Mouse (Mus musculus) liver, embryonic 11.5 days (tissue): ENCODE data around the gene Hist2h3b. TPM values are rescaled to one million over a fixed set of nuclear protein-coding genes. Genes with fewer than 3 reads are reported as not detected.
A peak's percentile ranks its signal among the peaks of the same experiment; 100 is the strongest.
"Not testable (repeated sequence)": the region's sequence is repeated elsewhere in the genome, so short reads cannot be mapped to it uniquely, and the experiment has no call there.

Experiments
- ATAC-seq: fragments of 200-750 bp; cut with Nextera tagmentation; replicated peaks from 2 replicates; pipeline ENCODE4 v1.8.0; 2017; ENCODE audit warnings: moderate number of reproducible peaks, mild to moderate bottlenecking, moderate TSS enrichment, moderate library complexity; ENCODE audit not compliant: low FRiP score
- DNase-seq: peaks from one replicate; pipeline ENCODE4 v3.0.0-alpha.2; 2017; ENCODE audit warnings: low spot score
- H3K27ac ChIP-seq: fragments of 300-500 bp; sonication (generic); 2 replicates; pipeline ENCODE4 v1.5.1; 2014; ENCODE audit warnings: mild to moderate bottlenecking, low read depth, low read length, control low read depth
- H3K27me3 ChIP-seq: fragments of 300-500 bp; sonication (generic); replicated peaks from 2 replicates; pipeline ENCODE4 v1.6.1; 2014; ENCODE audit warnings: low read length, mixed read lengths; ENCODE audit not compliant: control insufficient read depth, insufficient read depth
- H3K36me3 ChIP-seq: fragments of 300-500 bp; sonication (generic); 2 replicates; pipeline ENCODE4 v1.6.1; 2014; ENCODE audit warnings: mild to moderate bottlenecking, low read length, moderate library complexity, mixed read lengths; ENCODE audit not compliant: control insufficient read depth, insufficient read depth
- H3K4me1 ChIP-seq: fragments of 300-500 bp; sonication (generic); replicated peaks from 2 replicates; pipeline ENCODE4 v1.6.1; 2014; ENCODE audit warnings: low read length, mixed read lengths; ENCODE audit not compliant: control insufficient read depth, insufficient read depth
- H3K4me2 ChIP-seq: fragments of 300-500 bp; sonication (generic); 2 replicates; pipeline ENCODE4 v1.6.1; 2014; ENCODE audit warnings: mild to moderate bottlenecking, control low read depth, moderate library complexity
- H3K4me3 ChIP-seq: fragments of 300-500 bp; sonication (generic); 2 replicates; pipeline ENCODE4 v1.5.1; 2014; ENCODE audit warnings: low read depth, low read length, control low read depth
- H3K9ac ChIP-seq: fragments of 300-500 bp; sonication (generic); 2 replicates; pipeline ENCODE4 v1.6.1; 2014; ENCODE audit warnings: low read depth, low read length, control low read depth
- H3K9me3 ChIP-seq: fragments of 300-500 bp; sonication (generic); 2 replicates; pipeline ENCODE4 v1.6.1; 2016; ENCODE audit warnings: low read length, inconsistent platforms, mixed read lengths; ENCODE audit not compliant: control insufficient read depth
- WGBS: fragments of 180-500 bp; shearing (Covaris S2); extraction: QIAGEN DNeasy Blood & Tissue Kit; methylation state at CpG from one replicate; pipeline ENCODE4 v1.1.7; 2014; 5-methylcytosine and 5-hydroxymethylcytosine counted together
- polyA plus RNA-seq: library from polyadenylated mRNA; unstranded; fragments of >200 nt; fragmentation: Nextera tagmentation; extraction: Ambion mirVana; gene quantifications from 2 replicates; pipeline ENCODE4 v1.2.1, GENCODE M21; 2014

Hist2h3b gene
- polyA plus RNA-seq, 1 experiment from 2014 or later, result 60.2 TPM

- Histone ChIP-seq H3K9me3 (no peaks in the 10 kb centered on the region), H3K4me3 (no peak overlapping the region), H3K4me1 (peaks cover 15% of the 10 kb centered on the region), H3K27me3 (no peaks in the 10 kb centered on the region), H3K27ac (no peak overlapping the region), H3K9ac (no peak overlapping the region), H3K36me3 (no peaks in the 10 kb centered on the region), H3K4me2 (no peak overlapping the region)
- WGBS, result 57% methylated on average over 6 of the region's 6 CpGs
- no peak for DNase-seq
- no peak for ATAC-seq
These were observed 12.2 kb downstream of the Hist2h3b start for GRCm38 (mm10) chr3:96280660-96281059.

- no peak for DNase-seq
- Histone ChIP-seq H3K4me2 (peak overlapping the region; percentile 35), H3K27ac (no peak overlapping the region), H3K9ac (no peak overlapping the region), H3K9me3 (no peaks in the 10 kb centered on the region), H3K36me3 (no peaks in the 10 kb centered on the region), H3K4me1 (peaks cover 6% of the 10 kb centered on the region), H3K27me3 (no peaks in the 10 kb centered on the region), H3K4me3 (no peak overlapping the region)
- 19% methylated on average over 4 of the region's 4 CpGs for WGBS
- no peak for ATAC-seq
These were observed 16.0 kb downstream of the Hist2h3b start for GRCm38 (mm10) chr3:96284457-96284856.

GRCm38 (mm10) chr3:96287334-96287733 is 18.9 kb downstream of the Hist2h3b start:
- H3K4me1 ChIP-seq, ATAC-seq, H3K27ac ChIP-seq, H3K9ac ChIP-seq, H3K9me3 ChIP-seq, H3K4me3 ChIP-seq, H3K4me2 ChIP-seq, DNase-seq, H3K27me3 ChIP-seq, H3K36me3 ChIP-seq: not testable (repeated sequence)
- 87% methylated on average over 11 of the region's 11 CpGs for WGBS

- Histone ChIP-seq H3K9ac (no peak overlapping the region), H3K4me3 (no peak overlapping the region), H3K27ac (no peak overlapping the region), H3K4me2 (no peak overlapping the region), H3K9me3 (no peaks in the 10 kb centered on the region), H3K36me3 (no peaks in the 10 kb centered on the region), H3K27me3 (no peaks in the 10 kb centered on the region), H3K4me1 (peaks cover under 1% of the 10 kb centered on the region; the same call in 1 of the 2 replicates)
- 59% methylated on average over 3 of the region's 3 CpGs for WGBS
- DNase-seq (no peak), ATAC-seq (no peak)
These were observed 20.7 kb downstream of the Hist2h3b start for GRCm38 (mm10) chr3:96289201-96289600.

- ATAC-seq, H3K27me3 ChIP-seq: not testable (repeated sequence)
These were observed 22.3 kb downstream of the Hist2h3b start for GRCm38 (mm10) chr3:96290727-96291126.

GRCm38 (mm10) chr3:96292641-96293040 is 24.2 kb downstream of the Hist2h3b start:
- no peak for ATAC-seq
- H3K36me3 ChIP-seq, result no peaks in the 10 kb centered on the region

More at GRCm38 (mm10) chr3:96290727-96291126, 22.3 kb downstream of the Hist2h3b start:
- DNase-seq, H3K36me3 ChIP-seq, H3K4me2 ChIP-seq, H3K9ac ChIP-seq, H3K4me3 ChIP-seq, H3K4me1 ChIP-seq, H3K27ac ChIP-seq, H3K9me3 ChIP-seq: not testable (repeated sequence)
- WGBS, result 81% methylated on average over 3 of the region's 3 CpGs

GRCm38 (mm10) chr3:96293368-96293767 is 24.9 kb downstream of the Hist2h3b start:
- H3K9ac ChIP-seq, result no peak overlapping the region
- WGBS, result 35% methylated on average over 5 of the region's 5 CpGs
- ATAC-seq, result no peak
- H3K27ac ChIP-seq, result no peak overlapping the region
- H3K4me2 ChIP-seq, result peak overlapping the region; percentile 10; the same call in 1 of the 2 replicates
- DNase-seq, result no peak
- no peaks in the 10 kb centered on the region for H3K27me3 ChIP-seq
- H3K4me1 ChIP-seq, result no peaks in the 10 kb centered on the region
- no peak overlapping the region for H3K4me3 ChIP-seq
- no peaks in the 10 kb centered on the region for H3K9me3 ChIP-seq
- no peaks in the 10 kb centered on the region for H3K36me3 ChIP-seq

More at GRCm38 (mm10) chr3:96292641-96293040, 24.2 kb downstream of the Hist2h3b start:
- no peaks in the 10 kb centered on the region for H3K4me1 ChIP-seq
- no peak overlapping the region for H3K4me2 ChIP-seq
- no peaks in the 10 kb centered on the region for H3K9me3 ChIP-seq
- H3K9ac ChIP-seq, result no peak overlapping the region
- H3K27me3 ChIP-seq, result no peaks in the 10 kb centered on the region
- no peak for DNase-seq
- 63% methylated on average over 6 of the region's 6 CpGs for WGBS
- no peak overlapping the region for H3K27ac ChIP-seq
- H3K4me3 ChIP-seq, result no peak overlapping the region

GRCm38 (mm10) chr3:96293787-96294186 is 25.3 kb downstream of the Hist2h3b start, which contains the start of gene Fcgr1:
Fcgr1 (minus strand) TSS chr3:96293969.
- Histone ChIP-seq H3K27ac (no peak within 1 kb of the TSS), H3K36me3 (no peaks in the 10 kb centered on the region), H3K4me3 (no peak within 1 kb of the TSS), H3K27me3 (no peaks in the 10 kb centered on the region), H3K4me1 (no peaks in the 10 kb centered on the region), H3K4me2 (peak within 1 kb of the TSS; percentile 10; the same call in 1 of the 2 replicates), H3K9me3 (no peaks in the 10 kb centered on the region), H3K9ac (no peak within 1 kb of the TSS)
- DNase-seq (no peak), ATAC-seq (no peak)
- WGBS, result 58% methylated on average over 4 of the region's 4 CpGs

GRCm38 (mm10) chr3:96298360-96298759 is 29.9 kb downstream of the Hist2h3b start:
- Histone ChIP-seq H3K27ac (no peak overlapping the region), H3K4me1 (no peaks in the 10 kb centered on the region), H3K9ac (no peak overlapping the region), H3K4me3 (no peak overlapping the region), H3K36me3 (no peaks in the 10 kb centered on the region), H3K4me2 (no peak overlapping the region), H3K9me3 (no peaks in the 10 kb centered on the region), H3K27me3 (peaks cover 3% of the 10 kb centered on the region; the same call in 1 of the 2 replicates)
- no peak for ATAC-seq
- no peak for DNase-seq
- 85% methylated on average over 4 of the region's 4 CpGs for WGBS
